Mouse (Mus musculus) testis, adult 2 months (tissue): Measurements from ENCODE around the gene Tbc1d2.

Experiments
- CTCF ChIP-seq: fragments of 200-500 bp; IDR thresholded peaks from 2 replicates; pipeline ENCODE4 v1.5.1; 2012; ENCODE audit warnings: low read depth, mild to moderate bottlenecking, inconsistent platforms, low read length, moderate library complexity; ENCODE audit not compliant: control insufficient read depth, insufficient read depth, insufficient replicate concordance
- POLR2A ChIP-seq: fragments of 200-500 bp; IDR thresholded peaks from 2 replicates; pipeline ENCODE4 v1.6.1; 2012; ENCODE audit warnings: low read depth, mild to moderate bottlenecking, inconsistent platforms, low read length, moderate library complexity; ENCODE audit not compliant: control insufficient read depth

DNA sequence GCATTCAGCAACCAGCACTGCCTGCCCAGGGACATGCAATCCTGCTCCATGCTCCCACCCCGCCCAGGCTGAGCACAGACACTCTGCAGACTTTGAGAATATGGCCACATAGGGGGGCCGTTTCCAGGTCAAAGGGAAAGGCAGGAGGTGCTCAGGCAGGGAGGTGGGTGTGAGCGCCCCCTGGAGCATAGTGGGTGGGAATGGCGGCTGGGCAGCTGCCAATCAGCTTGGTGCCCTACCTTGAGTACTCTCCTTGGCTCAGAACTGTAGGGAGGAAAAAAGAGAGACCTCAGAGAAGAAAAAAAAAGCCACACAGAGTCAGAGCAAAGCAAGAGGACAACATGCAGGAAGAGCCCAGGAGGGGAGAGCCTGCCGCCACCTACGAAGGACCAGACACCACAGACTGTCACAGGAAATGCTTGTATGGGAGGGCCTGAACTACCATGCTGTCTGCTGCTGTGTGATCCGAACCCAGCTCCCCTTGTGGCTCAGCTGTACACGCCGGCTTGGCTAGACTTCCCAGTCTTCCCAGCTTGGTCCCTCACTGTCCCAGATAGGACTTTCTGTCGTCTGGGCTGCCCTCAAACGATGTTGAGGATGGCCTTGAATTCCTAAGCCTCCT lies 31.7 kb downstream of the Tbc1d2 start:
- TF ChIP-seq POLR2A (no peak), CTCF (peak; percentile 30; the same call in 1 of the 2 replicates)
